Mouse (Mus musculus) CH12.LX (cell line): ENCODE data around the gene Gpx7. TPM values are rescaled to one million over a fixed set of nuclear protein-coding genes. Genes with fewer than 3 reads are reported as not detected.
A peak's percentile ranks its signal among the peaks of the same experiment; 100 is the strongest.

Experiments
- DNase-seq: peaks from one replicate; pipeline ENCODE4 v3.0.0-alpha.2; 2013; ENCODE audit errors: extremely low read depth
- H3K27ac ChIP-seq: 2 replicates; pipeline ENCODE4 v1.5.1; 2012; ENCODE audit warnings: low read depth, mild to moderate bottlenecking, control low read depth, moderate library complexity; ENCODE audit not compliant: insufficient read depth
- H3K27me3 ChIP-seq: replicated peaks from 2 replicates; pipeline ENCODE3; 2012; ENCODE audit warnings: inconsistent platforms
- H3K36me3 ChIP-seq, 2 experiments: replicated peaks in 1 of 2; 2 replicates each; pipeline versions ENCODE3 to v1.6.1; 2012; ENCODE audit warnings: inconsistent platforms in 1 of 2, low read length in 1 of 2, mild to moderate bottlenecking in 1 of 2, mixed read lengths in 1 of 2, moderate library complexity in 1 of 2; ENCODE audit not compliant: control insufficient read depth in 1 of 2, insufficient read depth in 1 of 2
- H3K4me1 ChIP-seq, 2 experiments: 2 replicates each; pipeline ENCODE4 v1.6.1; 2012; ENCODE audit warnings: inconsistent platforms in 1 of 2, moderate library complexity in 1 of 2; ENCODE audit not compliant: insufficient read depth in 2 of 2, control insufficient read depth in 1 of 2
- H3K4me2 ChIP-seq: 2 replicates; pipeline ENCODE4 v1.6.1; 2012; ENCODE audit warnings: low read depth, mild to moderate bottlenecking, control low read depth; ENCODE audit not compliant: poor library complexity, insufficient read depth, severe bottlenecking
- H3K4me3 ChIP-seq, 3 experiments: fragments of 150-350 bp in 1 of 3; sonication (generic) in 1 of 3; replicated peaks in 1 of 3; 2 replicates each; pipeline versions ENCODE3 to v1.5.1; 2011 to 2012; ENCODE audit warnings: low read depth in 2 of 3, low read length in 2 of 3, mild to moderate bottlenecking in 2 of 3, moderate library complexity in 2 of 3, control low read depth in 1 of 3, improper control_type of control experiment in 1 of 3, inconsistent platforms in 1 of 3, mixed read lengths in 1 of 3; ENCODE audit not compliant: poor library complexity in 1 of 3
- H3K79me2 ChIP-seq: replicated peaks from 2 replicates; pipeline ENCODE4 v1.6.1; 2012; ENCODE audit warnings: mild to moderate bottlenecking, moderate library complexity; ENCODE audit not compliant: control insufficient read depth, poor library complexity, insufficient read depth, severe bottlenecking; ENCODE audit errors: extremely low read depth
- H3K9ac ChIP-seq: 2 replicates; pipeline ENCODE4 v1.6.1; 2012; ENCODE audit warnings: low read depth, mild to moderate bottlenecking, control low read depth, moderate library complexity; ENCODE audit not compliant: insufficient read depth
- H3K9me3 ChIP-seq: replicated peaks from 2 replicates; pipeline ENCODE3; 2012; ENCODE audit warnings: low read length, inconsistent platforms, mixed read lengths
- BHLHE40 ChIP-seq: IDR thresholded peaks from 2 replicates; pipeline ENCODE4 v1.6.1; 2011; ENCODE audit warnings: mild to moderate bottlenecking, low read depth, low read length, improper control_type of control experiment
- CHD2 ChIP-seq: IDR thresholded peaks from 2 replicates; pipeline ENCODE4 v1.6.1; 2011; ENCODE audit warnings: low read length, improper control_type of control experiment
- CTCF ChIP-seq, 2 experiments: IDR thresholded peaks in 1 of 2; conservative IDR thresholded peaks in 1 of 2; 2 replicates each; pipeline ENCODE4 v1.5.1; 2011 to 2012; ENCODE audit warnings: low read depth in 2 of 2, low read length in 2 of 2, improper control_type of control experiment in 1 of 2, inconsistent platforms in 1 of 2, mild to moderate bottlenecking in 1 of 2, moderate library complexity in 1 of 2
- E2F4 ChIP-seq: IDR thresholded peaks from 2 replicates; pipeline ENCODE4 v1.6.1; 2011; ENCODE audit warnings: low read depth, low read length, improper control_type of control experiment; ENCODE audit not compliant: insufficient replicate concordance
- ELF1 ChIP-seq: IDR thresholded peaks from 2 replicates; pipeline ENCODE4 v1.6.1; 2014; ENCODE audit warnings: low read depth, mild to moderate bottlenecking, inconsistent platforms, low read length, improper control_type of control experiment
- EP300 ChIP-seq: IDR thresholded peaks from 2 replicates; pipeline ENCODE4 v1.6.1; 2011; ENCODE audit warnings: low read length, improper control_type of control experiment
- ETS1 ChIP-seq: conservative IDR thresholded peaks from 2 replicates; pipeline ENCODE4 v1.6.1; 2012; ENCODE audit warnings: low read depth, mild to moderate bottlenecking, inconsistent platforms, low read length, improper control_type of control experiment, moderate library complexity
- HCFC1 ChIP-seq: IDR thresholded peaks from 2 replicates; pipeline ENCODE4 v1.6.1; 2012; ENCODE audit warnings: low read depth, mild to moderate bottlenecking, inconsistent platforms, low read length, improper control_type of control experiment
- IRF4 ChIP-seq: IDR thresholded peaks from 2 replicates; pipeline ENCODE4 v1.6.1; 2014; ENCODE audit warnings: low read depth, mild to moderate bottlenecking, inconsistent platforms, low read length, improper control_type of control experiment
- JUN ChIP-seq: IDR thresholded peaks from 2 replicates; pipeline ENCODE4 v1.6.1; 2011; ENCODE audit warnings: low read depth, mild to moderate bottlenecking, low read length, improper control_type of control experiment, moderate library complexity; ENCODE audit not compliant: insufficient read depth
- MAX ChIP-seq: IDR thresholded peaks from 2 replicates; pipeline ENCODE4 v1.6.1; 2011; ENCODE audit warnings: low read length, improper control_type of control experiment
- MAZ ChIP-seq: IDR thresholded peaks from 2 replicates; pipeline ENCODE4 v1.6.1; 2012; ENCODE audit warnings: low read depth, mild to moderate bottlenecking, inconsistent platforms, low read length, improper control_type of control experiment, moderate library complexity
- MEF2A ChIP-seq: IDR thresholded peaks from 2 replicates; pipeline ENCODE4 v1.6.1; 2014; ENCODE audit warnings: low read depth, mild to moderate bottlenecking, inconsistent platforms, low read length, improper control_type of control experiment, borderline replicate concordance
- NELFE ChIP-seq: IDR thresholded peaks from 2 replicates; pipeline ENCODE4 v1.6.1; 2011; ENCODE audit warnings: low read depth, low read length, improper control_type of control experiment
- NRF1 ChIP-seq: IDR thresholded peaks from 2 replicates; pipeline ENCODE4 v1.6.1; 2014; ENCODE audit warnings: low read depth, mild to moderate bottlenecking, inconsistent platforms, low read length, improper control_type of control experiment, moderate library complexity
- PAX5 ChIP-seq: IDR thresholded peaks from 2 replicates; pipeline ENCODE4 v1.6.1; 2012; ENCODE audit warnings: low read length, inconsistent platforms, mixed read lengths
- POLR2A ChIP-seq: IDR thresholded peaks from 2 replicates; pipeline ENCODE4 v1.6.1; 2011; ENCODE audit warnings: low read depth, mild to moderate bottlenecking, improper control_type of control experiment, low read length
- RCOR1 ChIP-seq: conservative IDR thresholded peaks from 2 replicates; pipeline ENCODE4 v1.6.1; 2012; ENCODE audit warnings: low read depth, mild to moderate bottlenecking, inconsistent platforms, low read length, improper control_type of control experiment
- SIN3A ChIP-seq: IDR thresholded peaks from 2 replicates; pipeline ENCODE4 v1.6.1; 2012; ENCODE audit warnings: low read length, improper control_type of control experiment, inconsistent platforms
- TBP ChIP-seq: conservative IDR thresholded peaks from 2 replicates; pipeline ENCODE4 v1.6.1; 2011; ENCODE audit warnings: low read depth, low read length, improper control_type of control experiment
- TCF12 ChIP-seq: IDR thresholded peaks from 2 replicates; pipeline ENCODE4 v1.6.1; 2014; ENCODE audit warnings: low read depth, mild to moderate bottlenecking, inconsistent platforms, low read length, improper control_type of control experiment
- UBTF ChIP-seq: IDR thresholded peaks from 2 replicates; pipeline ENCODE4 v1.6.1; 2012; ENCODE audit warnings: low read depth, mild to moderate bottlenecking, inconsistent platforms, low read length, improper control_type of control experiment, moderate library complexity
- USF1 ChIP-seq: IDR thresholded peaks from 2 replicates; pipeline ENCODE4 v1.6.1; 2014; ENCODE audit warnings: low read depth, mild to moderate bottlenecking, inconsistent platforms, low read length, improper control_type of control experiment
- ZC3H11A ChIP-seq: IDR thresholded peaks from 2 replicates; pipeline ENCODE4 v1.6.1; 2012; ENCODE audit warnings: low read depth, mild to moderate bottlenecking, inconsistent platforms, low read length, improper control_type of control experiment
- ZKSCAN1 ChIP-seq: IDR thresholded peaks from 2 replicates; pipeline ENCODE4 v1.6.1; 2012; ENCODE audit warnings: low read depth, inconsistent platforms, low read length, improper control_type of control experiment, borderline replicate concordance
- dilution Hi-C: fragments of 300-500 bp; cut with MboI; formaldehyde crosslinking; loops from 2 replicates; pipeline ENCODE4 v1.14.3; 2020; ENCODE audit warnings: low sequenced_read_pairs; ENCODE audit not compliant: extremely low pct_unique_long_range_greater_than_20kb, extremely low pct_ligation_motif_present
- in situ Hi-C: fragments of 300-500 bp; cut with MboI; formaldehyde crosslinking; loops from 3 replicates; pipeline ENCODE4 v1.14.3; 2019; ENCODE audit warnings: low sequenced_read_pairs, low pct_ligation_motif_present, low pct_unique_long_range_greater_than_20kb, mixed read lengths
- polyA plus RNA-seq: library from polyadenylated mRNA; unstranded; fragments of >175 nt; gene quantifications from 2 replicates; pipeline ENCODE4 v1.2.1, GENCODE M21; 2012; ENCODE audit warnings: low read depth; ENCODE audit not compliant: insufficient read length
- total RNA-seq, 2 experiments: library from RNA; depleted of rRNA; stranded (reverse); fragments of 300-350 nt in 1 of 2; fragments of >200 nt in 1 of 2; gene quantifications; 2 replicates each; pipeline ENCODE4 v1.2.3; 2012 to 2014

Gpx7 gene
- total and polyA plus RNA-seq, 3 experiments: not detected

- no peaks in the 10 kb centered on the region for H3K9me3 ChIP-seq
- H3K9ac ChIP-seq: no peak overlapping the region
- peaks cover 4 to 11% of the 10 kb centered on the region in 2 experiments; a peak in 3 of 4 replicates for H3K4me1 ChIP-seq
- no peaks in the 10 kb centered on the region for H3K27me3 ChIP-seq
- dilution Hi-C loops (no loop called here), in situ Hi-C loops (no loop called here)
- TF ChIP-seq MAX (no peak), TBP (no peak), RCOR1 (no peak), MEF2A (no peak), BHLHE40 (peak; percentile 41), NRF1 (no peak), SIN3A (no peak), NELFE (no peak), PAX5 (no peak), JUN (no peak), ELF1 (no peak), IRF4 (no peak), USF1 (no peak), UBTF (no peak), TCF12 (0 out of 2 replicates have a peak, but pooled peaks have one; percentile 30), ETS1 (no peak), CTCF (conservative IDR thresholded peaks at IDR 0.05 in 1 of 2, IDR thresholded peaks at IDR 0.05 in 1 of 2; ENCODE audit: low read depth in 2 of 2, low read length in 2 of 2) (peak in 1 of 2 experiments; percentile 24; a peak in 2 of 4 replicates)
- H3K79me2 ChIP-seq: no peaks in the 10 kb centered on the region
- H3K4me2 ChIP-seq: no peak overlapping the region
- DNase-seq: no peak
- H3K4me3 ChIP-seq: no peak overlapping the region
- H3K27ac ChIP-seq: no peak overlapping the region
- H3K36me3 ChIP-seq: no peaks in the 10 kb centered on the region
These were observed 37.5 kb downstream of the Gpx7 start for GRCm38 (mm10) chr4:108369254-108369653.

DNA sequence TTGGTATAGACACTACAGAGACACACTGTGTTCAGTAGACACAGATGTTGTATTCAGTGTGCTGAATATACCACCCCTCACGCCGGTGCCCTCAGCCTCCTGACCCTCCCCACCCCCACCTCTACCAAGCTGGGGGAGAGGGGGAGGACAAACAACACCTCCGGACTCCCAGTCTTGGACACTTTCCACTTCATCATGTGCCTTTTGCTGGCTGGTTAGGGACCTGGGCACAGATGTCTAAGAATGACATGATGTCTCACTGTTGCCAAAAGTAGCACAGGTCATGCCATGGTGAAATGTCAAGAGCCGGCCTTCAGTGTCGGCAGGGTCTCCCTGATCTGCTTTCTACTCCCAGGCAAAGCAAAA lies 42.7 kb downstream of the Gpx7 start:
- H3K79me2 ChIP-seq: no peaks in the 10 kb centered on the region
- H3K4me3 ChIP-seq: no peak overlapping the region
- no peaks in the 10 kb centered on the region for H3K36me3 ChIP-seq
- DNase-seq: no peak
- peaks cover 7% of the 10 kb centered on the region for H3K27me3 ChIP-seq
- H3K4me1 ChIP-seq: peaks cover 6 to 23% of the 10 kb centered on the region in 2 experiments
- H3K4me2 ChIP-seq: no peak overlapping the region
- TF ChIP-seq ETS1 (no peak), ZKSCAN1 (no peak), EP300 (no peak), ZC3H11A (no peak), MEF2A (no peak), POLR2A (no peak), CTCF (conservative IDR thresholded peaks at IDR 0.05 in 1 of 2, IDR thresholded peaks at IDR 0.05 in 1 of 2; ENCODE audit: low read depth in 2 of 2, low read length in 2 of 2) (no peak), HCFC1 (no peak), CHD2 (no peak), RCOR1 (no peak), E2F4 (no peak), MAZ (no peak), MAX (no peak)
- in situ Hi-C loops: no loop called here
- dilution Hi-C loops: no loop called here
- no peak overlapping the region for H3K27ac ChIP-seq
- H3K9me3 ChIP-seq: no peaks in the 10 kb centered on the region
- H3K9ac ChIP-seq: no peak overlapping the region
